Mouse (Mus musculus) kidney, adult 2 months (tissue): ENCODE data around the gene Chad.

Source experiments
- CTCF ChIP-seq: fragments of 200-500 bp; conservative IDR thresholded peaks from 2 replicates; pipeline ENCODE4 v1.5.1; 2011; ENCODE audit warnings: low read depth, mild to moderate bottlenecking, control low read depth, low read length, moderate library complexity, mixed read lengths; ENCODE audit not compliant: insufficient read depth, insufficient read length
- POLR2A ChIP-seq: fragments of 200-500 bp; IDR thresholded peaks from one replicate; pipeline ENCODE4 v1.6.1; 2011; ENCODE audit warnings: low read depth, low read length, control low read depth

GRCm38 (mm10) chr11:94539761-94540160 lies 25.1 kb upstream of the Chad start:
- TF ChIP-seq CTCF (no peak), POLR2A (no peak)
